Mouse (Mus musculus) midbrain, embryonic 12.5 days (tissue): Measurements from ENCODE around the gene Lama2. TPM values are rescaled to one million over a fixed set of nuclear protein-coding genes. Genes with fewer than 3 reads are reported as not detected.

ENCODE experiments used
- ATAC-seq: fragments of 200-750 bp; cut with Nextera tagmentation; 2 replicates; pipeline ENCODE4 v1.8.0; 2017; ENCODE audit warnings: low read depth, moderate TSS enrichment, moderate library complexity; ENCODE audit not compliant: low FRiP score
- H3K27ac ChIP-seq: fragments of 300-500 bp; sonication (generic); replicated peaks from 2 replicates; pipeline ENCODE4 v1.5.1; 2016; ENCODE audit warnings: mild to moderate bottlenecking
- H3K27me3 ChIP-seq: fragments of 300-500 bp; sonication (generic); 2 replicates; pipeline ENCODE4 v1.6.1; 2016; ENCODE audit warnings: mild to moderate bottlenecking
- H3K36me3 ChIP-seq: fragments of 300-500 bp; sonication (generic); 2 replicates; pipeline ENCODE4 v1.6.1; 2016
- H3K4me1 ChIP-seq: fragments of 300-500 bp; sonication (generic); 2 replicates; pipeline ENCODE4 v1.6.1; 2016
- H3K4me2 ChIP-seq: fragments of 300-500 bp; sonication (generic); replicated peaks from 2 replicates; pipeline ENCODE4 v1.6.1; 2016; ENCODE audit warnings: mild to moderate bottlenecking, moderate library complexity
- H3K4me3 ChIP-seq: fragments of 300-500 bp; sonication (generic); 2 replicates; pipeline ENCODE4 v1.5.1; 2016; ENCODE audit warnings: mild to moderate bottlenecking
- H3K9ac ChIP-seq: fragments of 300-500 bp; sonication (generic); replicated peaks from 2 replicates; pipeline ENCODE4 v1.6.1; 2016; ENCODE audit warnings: mild to moderate bottlenecking, moderate library complexity
- H3K9me3 ChIP-seq: fragments of 300-500 bp; sonication (generic); 2 replicates; pipeline ENCODE4 v1.6.1; 2016; ENCODE audit warnings: mild to moderate bottlenecking
- WGBS: fragments of 180-500 bp; shearing (Covaris S2); methylation state at CpG from one replicate; pipeline ENCODE4 v1.1.7; 2016; 5-methylcytosine and 5-hydroxymethylcytosine counted together
- polyA plus RNA-seq: library from polyadenylated mRNA; unstranded; fragments of >200 nt; fragmentation: Nextera tagmentation; extraction: Ambion mirVana; gene quantifications from 2 replicates; pipeline ENCODE4 v1.2.1, GENCODE M21; 2016

Lama2 gene
- polyA plus RNA-seq, 1 experiment from 2014 or later: 11.4 TPM

DNA sequence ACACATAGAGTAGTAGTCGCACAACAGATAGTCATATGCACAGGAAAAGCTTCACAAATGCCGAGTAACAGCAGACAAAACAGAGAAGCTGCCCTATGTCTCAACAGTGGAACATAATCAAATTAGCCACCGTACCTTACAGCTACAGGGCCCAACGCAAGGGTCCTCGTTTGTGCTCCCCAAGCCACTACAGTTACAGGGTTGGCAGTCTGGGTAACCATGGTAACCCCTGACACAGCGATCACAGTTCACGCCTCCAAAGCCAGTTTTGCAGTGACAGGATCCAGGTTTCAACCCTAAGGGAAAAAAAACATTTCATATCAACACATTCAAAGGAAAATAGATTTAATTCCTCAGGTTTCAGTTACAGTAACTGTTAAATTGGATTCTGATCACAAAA, 275.3 kb downstream of the Lama2 start:
- no peaks in the 10 kb centered on the region for H3K9me3 ChIP-seq
- 42% methylated on average over 7 of the region's 7 CpGs for whole genome bisulfite sequencing
- H3K4me2 ChIP-seq: no peak overlapping the region
- H3K4me1 ChIP-seq: no peaks in the 10 kb centered on the region
- no peak overlapping the region for H3K9ac ChIP-seq
- no peaks in the 10 kb centered on the region for H3K27me3 ChIP-seq
- ATAC-seq: peak; percentile 89
- no peak overlapping the region for H3K27ac ChIP-seq
- no peak overlapping the region for H3K4me3 ChIP-seq
- no peaks in the 10 kb centered on the region for H3K36me3 ChIP-seq

GRCm38 (mm10) chr10:27322410-27322990, 297.1 kb downstream of the Lama2 start:
- H3K9ac ChIP-seq: no peak overlapping the region
- H3K9me3 ChIP-seq: no peaks in the 10 kb centered on the region
- no peak overlapping the region for H3K4me3 ChIP-seq
- H3K4me2 ChIP-seq: no peak overlapping the region
- 70% methylated on average over 4 of the region's 4 CpGs for WGBS
- no peak for ATAC-seq
- H3K27ac ChIP-seq: no peak overlapping the region
- no peaks in the 10 kb centered on the region for H3K4me1 ChIP-seq
- no peaks in the 10 kb centered on the region for H3K36me3 ChIP-seq
- no peaks in the 10 kb centered on the region for H3K27me3 ChIP-seq

- no peaks in the 10 kb centered on the region for H3K4me1 ChIP-seq
- no peak overlapping the region for H3K4me2 ChIP-seq
- 82% methylated on average over 8 of the region's 8 CpGs for WGBS
- no peak overlapping the region for H3K4me3 ChIP-seq
- no peaks in the 10 kb centered on the region for H3K27me3 ChIP-seq
- H3K9ac ChIP-seq: no peak overlapping the region
- H3K36me3 ChIP-seq: no peaks in the 10 kb centered on the region
- H3K27ac ChIP-seq: no peak overlapping the region
- ATAC-seq: no peak
- no peaks in the 10 kb centered on the region for H3K9me3 ChIP-seq
Observed at GRCm38 (mm10) chr10:27307444-27307843, 312.1 kb downstream of the Lama2 start.

- Histone ChIP-seq H3K27ac (no peak overlapping the region), H3K9ac (no peak overlapping the region), H3K4me3 (no peak overlapping the region), H3K36me3 (no peaks in the 10 kb centered on the region), H3K27me3 (no peaks in the 10 kb centered on the region), H3K4me2 (no peak overlapping the region), H3K9me3 (no peaks in the 10 kb centered on the region), H3K4me1 (no peaks in the 10 kb centered on the region)
- ATAC-seq: no peak
- WGBS: 59% methylated on average over 3 of the region's 3 CpGs
Observed at GRCm38 (mm10) chr10:27305301-27305700, 314.3 kb downstream of the Lama2 start.

DNA sequence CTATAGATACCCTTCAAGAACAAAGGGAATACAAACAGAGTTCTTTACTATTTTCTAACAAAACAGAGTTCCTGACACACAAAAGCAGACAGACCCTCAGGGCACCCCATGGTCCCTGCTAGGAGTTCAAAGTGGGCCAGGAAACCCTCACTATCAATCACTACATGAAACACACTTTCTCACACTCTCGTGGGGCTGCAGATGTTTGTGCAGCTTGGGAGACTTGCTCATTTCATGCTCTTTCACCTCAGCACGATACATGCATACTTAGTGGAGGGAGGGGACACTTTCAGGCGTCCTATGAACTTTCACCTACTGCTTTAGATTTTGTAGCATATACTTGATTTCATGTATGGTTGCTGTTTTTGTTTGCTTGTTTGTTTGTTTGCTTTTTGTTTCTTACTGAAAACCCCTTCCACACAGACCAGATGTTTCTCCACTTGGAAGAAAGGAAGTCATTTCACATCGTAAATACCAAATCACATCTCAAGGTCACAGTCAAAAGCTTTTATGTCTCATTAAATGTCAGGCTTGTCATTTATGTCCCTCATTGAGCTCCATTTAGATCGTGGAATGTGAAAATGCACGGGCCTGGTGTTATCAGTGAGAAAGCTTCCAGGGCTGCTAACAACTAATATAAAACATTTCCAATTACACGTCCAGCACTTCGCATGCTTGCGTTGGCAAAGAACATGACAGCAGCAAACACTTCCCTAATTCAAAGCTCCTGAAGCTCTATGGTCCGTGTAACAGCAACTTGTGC, 334.3 kb downstream of the Lama2 start:
- ATAC-seq: peak; percentile 47; the same call in 1 of the 2 replicates
- no peak overlapping the region for H3K4me3 ChIP-seq
- no peak overlapping the region for H3K9ac ChIP-seq
- H3K27me3 ChIP-seq: no peaks in the 10 kb centered on the region
- no peaks in the 10 kb centered on the region for H3K36me3 ChIP-seq
- H3K27ac ChIP-seq: no peak overlapping the region
- 61% methylated on average over 10 of the region's 10 CpGs for WGBS
- H3K4me2 ChIP-seq: no peak overlapping the region
- 0 out of 2 replicates have a peak, but pooled peaks cover 4% of the 10 kb centered on the region for H3K4me1 ChIP-seq
- no peaks in the 10 kb centered on the region for H3K9me3 ChIP-seq

DNA sequence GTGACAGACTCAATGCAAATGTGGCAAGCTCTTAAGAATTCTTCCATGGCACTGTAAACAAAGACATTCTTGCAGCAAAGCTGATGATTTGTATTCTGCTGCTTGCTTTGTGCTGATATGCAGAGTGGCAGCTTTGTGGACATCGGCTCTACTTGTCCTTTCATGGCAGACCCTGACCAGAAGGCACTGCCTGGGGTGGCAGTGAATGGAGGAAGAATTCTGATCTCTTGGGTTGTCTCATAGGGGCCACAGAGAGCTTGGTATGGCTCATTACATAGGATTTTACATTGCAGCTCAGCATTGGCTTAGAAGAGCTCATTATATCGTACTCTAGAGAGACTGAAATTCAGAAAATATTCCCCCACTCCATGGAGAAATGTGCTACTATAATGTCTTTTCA, 352.1 kb downstream of the Lama2 start:
- 43% methylated on average over 2 of the region's 2 CpGs for WGBS
- ATAC-seq: peak; percentile 78
- peaks cover 5% of the 10 kb centered on the region for H3K4me1 ChIP-seq
- H3K4me2 ChIP-seq: no peak overlapping the region
- no peaks in the 10 kb centered on the region for H3K27me3 ChIP-seq
- H3K4me3 ChIP-seq: no peak overlapping the region
- no peaks in the 10 kb centered on the region for H3K9me3 ChIP-seq
- H3K27ac ChIP-seq: no peak overlapping the region
- H3K9ac ChIP-seq: no peak overlapping the region
- no peaks in the 10 kb centered on the region for H3K36me3 ChIP-seq

- Histone ChIP-seq H3K4me2 (no peak overlapping the region), H3K4me3 (no peak overlapping the region), H3K9ac (no peak overlapping the region), H3K9me3 (no peaks in the 10 kb centered on the region), H3K4me1 (peaks cover 5% of the 10 kb centered on the region), H3K27ac (no peak overlapping the region), H3K27me3 (no peaks in the 10 kb centered on the region), H3K36me3 (no peaks in the 10 kb centered on the region)
- no peak for ATAC-seq
- WGBS: 63% methylated on average over 2 of the region's 2 CpGs
Observed at GRCm38 (mm10) chr10:27265812-27266211, 353.7 kb downstream of the Lama2 start.

DNA sequence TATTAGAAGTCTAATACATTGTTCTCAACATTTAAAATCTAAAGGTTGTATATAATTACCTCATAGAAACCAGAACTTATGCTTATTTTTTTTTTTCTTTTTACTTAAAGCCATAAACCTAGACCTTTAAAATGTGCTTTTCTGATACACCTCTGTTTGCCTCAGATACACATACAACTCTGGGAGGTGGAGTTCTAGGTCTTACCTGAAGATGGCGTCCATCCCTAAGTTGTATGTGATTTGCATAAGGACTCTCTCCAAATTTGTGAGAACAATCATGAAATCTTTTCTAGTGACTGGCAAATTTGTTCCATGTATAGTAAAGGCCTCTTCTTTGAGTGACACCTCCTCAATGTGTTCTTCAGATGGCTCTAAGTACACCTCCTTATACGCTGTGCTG, 354.8 kb downstream of the Lama2 start:
- Histone ChIP-seq H3K4me2 (no peak overlapping the region), H3K36me3 (no peaks in the 10 kb centered on the region), H3K9me3 (no peaks in the 10 kb centered on the region), H3K4me1 (peaks cover 5% of the 10 kb centered on the region), H3K27me3 (no peaks in the 10 kb centered on the region), H3K27ac (no peak overlapping the region), H3K9ac (no peak overlapping the region), H3K4me3 (no peak overlapping the region)
- no peak for ATAC-seq
- 54% methylated on average over 2 of the region's 2 CpGs for WGBS

DNA sequence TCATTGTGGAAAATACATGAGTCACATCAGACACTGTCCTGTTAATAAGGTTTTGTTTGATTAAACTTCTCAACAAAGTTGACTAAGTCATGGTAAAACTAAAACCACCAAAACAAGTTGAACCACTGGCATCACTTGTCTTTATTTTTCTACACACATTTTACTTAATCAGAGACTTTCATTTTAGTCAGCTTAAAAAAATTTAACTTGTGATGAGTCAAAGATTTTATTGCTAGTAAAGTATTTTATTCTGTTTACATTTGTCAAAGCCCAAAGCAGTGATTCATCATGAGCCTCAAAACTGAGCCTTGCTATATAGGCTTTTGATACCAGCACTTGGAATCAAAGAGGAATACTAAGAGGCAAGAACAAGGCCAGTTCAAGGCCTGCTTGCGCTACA, 369.8 kb downstream of the Lama2 start:
- 94% methylated on average over 1 of the region's 1 CpGs for WGBS
- H3K36me3 ChIP-seq: no peaks in the 10 kb centered on the region
- H3K4me3 ChIP-seq: no peak overlapping the region
- no peak overlapping the region for H3K4me2 ChIP-seq
- no peak overlapping the region for H3K9ac ChIP-seq
- no peaks in the 10 kb centered on the region for H3K9me3 ChIP-seq
- no peaks in the 10 kb centered on the region for H3K4me1 ChIP-seq
- no peaks in the 10 kb centered on the region for H3K27me3 ChIP-seq
- ATAC-seq: no peak
- no peak overlapping the region for H3K27ac ChIP-seq

DNA sequence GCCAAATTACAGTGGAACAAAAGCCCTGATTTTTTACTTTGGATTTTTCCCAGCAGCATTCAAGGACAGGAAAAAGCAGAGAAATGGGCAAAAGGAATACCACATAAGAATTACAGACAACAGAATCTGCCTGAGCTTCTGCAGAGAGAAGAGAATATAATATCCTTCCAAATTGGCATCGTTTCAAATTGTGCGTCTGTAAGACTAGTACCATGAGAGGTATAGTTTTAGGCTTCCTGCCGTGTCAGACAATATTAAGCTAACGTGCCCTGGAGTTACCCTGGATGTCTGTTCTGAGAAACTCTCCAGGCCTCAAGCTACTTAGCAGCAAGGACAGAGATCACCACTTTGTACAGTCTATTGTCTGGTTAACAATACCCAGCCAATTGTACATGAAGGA, 384.8 kb downstream of the Lama2 start:
- Histone ChIP-seq H3K9ac (no peak overlapping the region), H3K4me1 (no peaks in the 10 kb centered on the region), H3K27ac (no peak overlapping the region), H3K9me3 (no peaks in the 10 kb centered on the region), H3K36me3 (no peaks in the 10 kb centered on the region), H3K4me3 (no peak overlapping the region), H3K27me3 (no peaks in the 10 kb centered on the region), H3K4me2 (no peak overlapping the region)
- ATAC-seq: no peak
- WGBS: 52% methylated on average over 4 of the region's 4 CpGs

- 82% methylated on average over 5 of the region's 5 CpGs for WGBS
Observed at GRCm38 (mm10) chr10:27233577-27233976, 386.0 kb downstream of the Lama2 start.

GRCm38 (mm10) chr10:27223815-27224375, 395.7 kb downstream of the Lama2 start:
- WGBS: 88% methylated on average over 8 of the region's 8 CpGs

More at GRCm38 (mm10) chr10:27233577-27233976, 386.0 kb downstream of the Lama2 start:
- H3K27me3 ChIP-seq: no peaks in the 10 kb centered on the region
- no peaks in the 10 kb centered on the region for H3K4me1 ChIP-seq
- no peak overlapping the region for H3K4me3 ChIP-seq
- H3K27ac ChIP-seq: no peak overlapping the region
- H3K9ac ChIP-seq: no peak overlapping the region
- ATAC-seq: no peak
- H3K36me3 ChIP-seq: no peaks in the 10 kb centered on the region
- H3K4me2 ChIP-seq: no peak overlapping the region
- H3K9me3 ChIP-seq: no peaks in the 10 kb centered on the region

More at GRCm38 (mm10) chr10:27223815-27224375, 395.7 kb downstream of the Lama2 start:
- Histone ChIP-seq H3K9ac (no peak overlapping the region), H3K4me1 (no peaks in the 10 kb centered on the region), H3K4me3 (no peak overlapping the region), H3K9me3 (no peaks in the 10 kb centered on the region), H3K36me3 (no peaks in the 10 kb centered on the region), H3K27me3 (no peaks in the 10 kb centered on the region), H3K4me2 (no peak overlapping the region), H3K27ac (no peak overlapping the region)
- ATAC-seq: no peak
